ENCODE assay signal across 8 mouse cellular contexts in the genomic region with DNA sequence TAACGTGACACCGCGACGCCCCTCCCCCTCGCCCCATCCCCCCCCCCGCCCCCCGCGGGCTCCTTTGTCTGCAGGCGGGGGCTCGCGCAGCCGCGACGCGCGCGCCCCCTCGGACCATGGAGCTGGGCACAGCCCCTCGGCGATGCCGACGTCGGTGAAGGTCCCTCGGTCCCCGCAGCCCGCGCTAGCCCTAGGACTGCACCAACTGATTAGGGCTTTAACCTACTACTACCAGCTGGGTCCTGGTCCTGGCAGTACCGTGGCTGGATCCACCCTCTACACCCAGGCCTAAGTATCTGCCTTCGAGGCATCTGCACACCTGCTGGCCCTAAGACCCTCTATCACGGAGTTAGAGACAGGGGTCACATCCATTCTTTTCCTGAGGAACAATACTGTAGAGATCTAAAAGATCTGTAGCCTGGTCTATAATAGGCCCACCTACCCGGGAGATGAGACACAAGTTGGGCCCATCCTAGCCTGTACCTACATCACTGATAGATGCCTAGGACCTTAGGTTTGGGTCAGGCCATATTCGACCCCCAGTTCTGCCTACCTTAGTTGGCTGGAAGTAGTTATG. TPM values are rescaled to one million over a fixed set of nuclear protein-coding genes. Genes with fewer than 3 reads are reported as not detected.
A peak's percentile ranks its signal among the peaks of the same experiment; 100 is the strongest.
DNase-seq lines count a peak whose midpoint lies in the region; ATAC-seq and TF ChIP-seq lines count a peak whose summit lies in the region.

No protein-coding gene starts in this region.

- WGBS in kidney, adult 2 months = 49% methylated on average over 28 of the region's 32 CpGs
- 36% methylated on average over 19 of the region's 32 CpGs for WGBS in hindbrain, embryonic 13.5 days
- WGBS in midbrain, embryonic 13.5 days = 46% methylated on average over 23 of the region's 32 CpGs

- H3K9ac ChIP-seq in hindbrain, embryonic 13.5 days = peak overlapping the region; percentile 55; the same call in 1 of the 2 replicates
- peak overlapping the region; percentile 48 for H3K9ac ChIP-seq in midbrain, embryonic 13.5 days (replicated peaks)

- no peak overlapping the region for H3K27ac ChIP-seq in kidney, adult 2 months (ENCODE audit: insufficient read depth, low read depth, low read length)
- no peak overlapping the region for H3K27ac ChIP-seq in bone marrow macrophage, adult 2 months (ENCODE audit: insufficient read depth, low read depth, low read length)
- H3K27ac ChIP-seq in hindbrain, embryonic 13.5 days = peak overlapping the region; percentile 77
- peak overlapping the region; percentile 69 for H3K27ac ChIP-seq in midbrain, embryonic 13.5 days

- TF ChIP-seq POLR2A in kidney, adult 2 months (IDR thresholded peaks at IDR 0.05; ENCODE audit: low read depth, low read length) = no peak
- TF ChIP-seq POLR2A in bone marrow macrophage, adult 2 months (IDR thresholded peaks at IDR 0.05; ENCODE audit: borderline replicate concordance, low read depth, low read length) = no peak

- no peaks in the 10 kb centered on the region for H3K27me3 ChIP-seq in kidney, adult 2 months (replicated peaks; ENCODE audit: control insufficient read depth, insufficient read depth, low read length)
- H3K27me3 ChIP-seq in hindbrain, embryonic 13.5 days = peaks cover 20% of the 10 kb centered on the region
- H3K27me3 ChIP-seq in midbrain, embryonic 13.5 days = peaks cover 18% of the 10 kb centered on the region

- peak; percentile 57 for ATAC-seq in hindbrain, embryonic 13.5 days (ENCODE audit: low FRiP score)
- peak; percentile 71 for ATAC-seq in midbrain, embryonic 13.5 days

- peak overlapping the region; percentile 18; the same call in 1 of the 2 replicates for H3K4me3 ChIP-seq in kidney, adult 2 months (ENCODE audit: insufficient read depth, low read depth, low read length)
- peak overlapping the region; percentile 25; the same call in 1 of the 2 replicates for H3K4me3 ChIP-seq in bone marrow macrophage, adult 2 months (ENCODE audit: insufficient read depth, low read length)
- H3K4me3 ChIP-seq in hindbrain, embryonic 13.5 days = peak overlapping the region; percentile 63
- H3K4me3 ChIP-seq in midbrain, embryonic 13.5 days (replicated peaks) = peak overlapping the region; percentile 21

- H3K36me3 ChIP-seq in kidney, adult 2 months (ENCODE audit: control insufficient read depth, insufficient read depth, low read length) = no peaks in the 10 kb centered on the region
- H3K36me3 ChIP-seq in hindbrain, embryonic 13.5 days = no peaks in the 10 kb centered on the region
- H3K36me3 ChIP-seq in midbrain, embryonic 13.5 days = no peaks in the 10 kb centered on the region

- no peaks in the 10 kb centered on the region for H3K4me1 ChIP-seq in kidney, adult 2 months (ENCODE audit: control insufficient read depth, insufficient read depth, low read length)
- H3K4me1 ChIP-seq in bone marrow macrophage, adult 2 months (ENCODE audit: control insufficient read depth, insufficient read depth, low read length) = no peaks in the 10 kb centered on the region
- H3K4me1 ChIP-seq in hindbrain, embryonic 13.5 days (replicated peaks) = peaks cover 27% of the 10 kb centered on the region
- H3K4me1 ChIP-seq in midbrain, embryonic 13.5 days (replicated peaks) = peaks cover 32% of the 10 kb centered on the region

- peaks cover 21% of the 10 kb centered on the region for H3K9me3 ChIP-seq in hindbrain, embryonic 13.5 days
- peaks cover 19% of the 10 kb centered on the region for H3K9me3 ChIP-seq in midbrain, embryonic 13.5 days

- H3K4me2 ChIP-seq in hindbrain, embryonic 13.5 days = peak overlapping the region; percentile 58
- peak overlapping the region; percentile 42 for H3K4me2 ChIP-seq in midbrain, embryonic 13.5 days (replicated peaks)

- intact Hi-C loops in left cerebral cortex, postnatal 4 days (cut with DNase I) = loop anchor here (10.0 kb wide), 1 partner anchor 167 kb away; no protein-coding TSS in a partner anchor

- TF ChIP-seq CTCF in kidney, adult 2 months (conservative IDR thresholded peaks at IDR 0.05; ENCODE audit: insufficient read depth, insufficient read length, low read depth, low read length) = no peak
- TF ChIP-seq CTCF in bone marrow macrophage, adult 2 months (IDR thresholded peaks at IDR 0.05; ENCODE audit: low read depth, low read length) = no peak

- DNase-seq in kidney, adult 2 months = no peak
- no peak for DNase-seq in kidney, postnatal 14 days
- DNase-seq in left cerebral cortex, postnatal 4 days = no peak
- no peak for DNase-seq in frontal cortex, postnatal 10 days (ENCODE audit: low spot score in 2 of 2)
- no peak for DNase-seq in kidney, adult 8-10 months

RNA-seq across cellular contexts. Expression of a gene that starts 0.5 kb away (rescaled TPM):
- polyA plus RNA-seq in kidney, adult 2 months (2012; rRNA removed) = 30.8 and 31.0 TPM in 2 replicates
- polyA plus RNA-seq in bone marrow macrophage, adult 2 months (2012; ENCODE audit: insufficient read depth, insufficient read length, missing spikeins) = 8.5 and 11.8 TPM in 2 replicates
- 359 and 375 TPM in 2 replicates for polyA plus RNA-seq in hindbrain, embryonic 13.5 days (2015; fragmentation: Nextera tagmentation; extraction: Ambion mirVana)
- 379 and 515 TPM in 2 replicates for polyA plus RNA-seq in midbrain, embryonic 13.5 days (2015; fragmentation: Nextera tagmentation; extraction: Ambion mirVana)
- total RNA-seq in left cerebral cortex, postnatal 4 days (2021) = 10 to 100 TPM; 47.3 to 47.8 TPM

RNA-seq across cellular contexts. Expression of a gene that starts 12.2 kb away (rescaled TPM):
- polyA plus RNA-seq in kidney, adult 2 months (2012; rRNA removed) = 1,125 and 1,412 TPM in 2 replicates
- polyA plus RNA-seq in bone marrow macrophage, adult 2 months (2012; ENCODE audit: insufficient read depth, insufficient read length, missing spikeins) = 1.6 and 2.4 TPM in 2 replicates
- 0.60 and 0.78 TPM in 2 replicates for polyA plus RNA-seq in hindbrain, embryonic 13.5 days (2015; fragmentation: Nextera tagmentation; extraction: Ambion mirVana)
- 0.39 and 0.74 TPM in 2 replicates for polyA plus RNA-seq in midbrain, embryonic 13.5 days (2015; fragmentation: Nextera tagmentation; extraction: Ambion mirVana)
- not detected for total RNA-seq in left cerebral cortex, postnatal 4 days (2021)

RNA-seq across cellular contexts. Expression of a gene that starts 41.6 kb away (rescaled TPM):
- polyA plus RNA-seq in kidney, adult 2 months (2012; rRNA removed) = 46.6 and 50.2 TPM in 2 replicates
- polyA plus RNA-seq in bone marrow macrophage, adult 2 months (2012; ENCODE audit: insufficient read depth, insufficient read length, missing spikeins) = not detected in 2 replicates
- polyA plus RNA-seq in hindbrain, embryonic 13.5 days (2015; fragmentation: Nextera tagmentation; extraction: Ambion mirVana) = 0.53 and 1.5 TPM in 2 replicates
- 0.37 and 0.73 TPM in 2 replicates for polyA plus RNA-seq in midbrain, embryonic 13.5 days (2015; fragmentation: Nextera tagmentation; extraction: Ambion mirVana)
- total RNA-seq in left cerebral cortex, postnatal 4 days (2021) = not detected

Comparison
In these comparisons a context has a peak if more than half of its experiments do, and no peak if none do; other contexts are left out.
1. H3K27ac ChIP-seq: peak in hindbrain, embryonic 13.5 days (single experiment) and midbrain, embryonic 13.5 days (single experiment); none in kidney, adult 2 months (single experiment) and bone marrow macrophage, adult 2 months (single experiment).
2. RNA of a gene that starts 0.5 kb away (polyA plus RNA-seq): 379 to 515 TPM in midbrain, embryonic 13.5 days and 359 to 375 TPM in hindbrain, embryonic 13.5 days; 30.8 to 31.0 TPM in kidney, adult 2 months and 8.5 to 11.8 TPM in bone marrow macrophage, adult 2 months; every median in the first group is over 10 times any median in the second.
3. RNA of a gene that starts 12.2 kb away (polyA plus RNA-seq): 1,125 to 1,412 TPM in kidney, adult 2 months; 1.6 to 2.4 TPM in bone marrow macrophage, adult 2 months, 0.60 to 0.78 TPM in hindbrain, embryonic 13.5 days and 0.39 to 0.74 TPM in midbrain, embryonic 13.5 days; every median in the first group is over 100 times any median in the second.
4. RNA of a gene that starts 41.6 kb away (polyA plus RNA-seq): 46.6 to 50.2 TPM in kidney, adult 2 months; 0.37 to 0.73 TPM in midbrain, embryonic 13.5 days, 0.53 to 1.5 TPM in hindbrain, embryonic 13.5 days and not detected in bone marrow macrophage, adult 2 months; every median in the first group is over 10 times any median in the second.
5. Peak in every context shown above with its lines, with median percentiles within 50 percentile points of each other: H3K4me3 ChIP-seq.